Mouse (Mus musculus) stomach, embryonic 14.5 days (tissue): ENCODE measurements around the gene Rbpj. TPM values are rescaled to one million over a fixed set of nuclear protein-coding genes. Genes with fewer than 3 reads are reported as not detected.

ENCODE experiments used
- ATAC-seq: fragments of 200-750 bp; cut with Nextera tagmentation; 2 replicates; pipeline ENCODE4 v1.8.0; 2017; ENCODE audit warnings: low read depth, moderate TSS enrichment; ENCODE audit not compliant: insufficient number of reproducible peaks, insufficient read depth, low FRiP score
- H3K27ac ChIP-seq: fragments of 300-500 bp; sonication (generic); 2 replicates; pipeline ENCODE4 v1.5.1; 2014; ENCODE audit warnings: mild to moderate bottlenecking, low read length, moderate library complexity, mixed read lengths
- H3K27me3 ChIP-seq: fragments of 300-500 bp; sonication (generic); 2 replicates; pipeline ENCODE4 v1.6.1; 2014; ENCODE audit warnings: low read length, control low read depth, mixed read lengths; ENCODE audit not compliant: control insufficient read depth, insufficient read depth
- H3K36me3 ChIP-seq: fragments of 300-500 bp; sonication (generic); 2 replicates; pipeline ENCODE4 v1.6.1; 2014; ENCODE audit warnings: mild to moderate bottlenecking, control low read depth, low read length, moderate library complexity, mixed read lengths; ENCODE audit not compliant: control insufficient read depth, insufficient read depth
- H3K4me1 ChIP-seq: fragments of 300-500 bp; sonication (generic); 2 replicates; pipeline ENCODE4 v1.6.1; 2014; ENCODE audit warnings: low read length, control low read depth, mixed read lengths; ENCODE audit not compliant: control insufficient read depth, insufficient read depth
- H3K4me2 ChIP-seq: fragments of 300-500 bp; sonication (generic); replicated peaks from 2 replicates; pipeline ENCODE4 v1.6.1; 2014; ENCODE audit warnings: low read depth, low read length, control low read depth
- H3K4me3 ChIP-seq: fragments of 300-500 bp; sonication (generic); 2 replicates; pipeline ENCODE4 v1.5.1; 2014; ENCODE audit warnings: low read depth, low read length, control low read depth
- H3K9ac ChIP-seq: fragments of 300-500 bp; sonication (generic); replicated peaks from 2 replicates; pipeline ENCODE4 v1.6.1; 2014; ENCODE audit warnings: low read depth, mild to moderate bottlenecking, control low read depth, low read length, moderate library complexity, mixed read lengths
- H3K9me3 ChIP-seq: fragments of 300-500 bp; sonication (generic); 2 replicates; pipeline ENCODE4 v1.6.1; 2016; ENCODE audit warnings: low read depth, low read length, control low read depth; ENCODE audit not compliant: control insufficient read depth
- WGBS: fragments of 180-500 bp; shearing (Covaris S2); extraction: QIAGEN DNeasy Blood & Tissue Kit; methylation state at CpG from one replicate; pipeline ENCODE4 v1.1.7; 2014; 5-methylcytosine and 5-hydroxymethylcytosine counted together
- polyA plus RNA-seq: library from polyadenylated mRNA; unstranded; fragments of >200 nt; fragmentation: Nextera tagmentation; extraction: Ambion mirVana; gene quantifications from 2 replicates; pipeline ENCODE4 v1.2.1, GENCODE M21; 2014

The Rbpj gene
- polyA plus RNA-seq, 1 experiment from 2014 or later: 42.4 TPM

DNA sequence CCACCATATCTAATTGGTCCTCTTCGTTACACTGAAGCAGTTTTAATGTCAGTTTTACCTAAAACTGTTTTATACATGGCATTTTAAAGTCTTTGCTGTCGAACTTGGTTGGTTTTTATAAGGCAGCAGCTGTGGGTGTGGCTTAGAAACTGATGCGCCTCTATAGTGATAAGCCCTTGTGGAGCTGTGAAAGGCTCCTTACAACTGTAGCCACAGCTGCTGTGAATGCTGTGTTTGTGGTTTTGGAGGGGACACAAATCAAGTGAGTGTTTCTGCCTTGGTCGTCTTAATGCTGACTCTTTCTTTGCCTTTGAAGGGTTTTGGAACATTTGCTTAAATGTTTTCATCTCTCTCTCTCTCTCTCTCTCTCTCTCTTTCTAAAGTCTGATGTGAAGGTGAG is 139.5 kb downstream of the Rbpj start:
- no peaks in the 10 kb centered on the region for H3K27me3 ChIP-seq
- 77% methylated on average over 4 of the region's 4 CpGs for WGBS
- H3K4me3 ChIP-seq: no peak overlapping the region
- no peak overlapping the region for H3K27ac ChIP-seq
- no peak overlapping the region for H3K4me2 ChIP-seq
- ATAC-seq: no peak
- H3K4me1 ChIP-seq: 0 out of 2 replicates have a peak, but pooled peaks cover 5% of the 10 kb centered on the region
- no peaks in the 10 kb centered on the region for H3K36me3 ChIP-seq
- H3K9me3 ChIP-seq: no peaks in the 10 kb centered on the region
- no peak overlapping the region for H3K9ac ChIP-seq

DNA sequence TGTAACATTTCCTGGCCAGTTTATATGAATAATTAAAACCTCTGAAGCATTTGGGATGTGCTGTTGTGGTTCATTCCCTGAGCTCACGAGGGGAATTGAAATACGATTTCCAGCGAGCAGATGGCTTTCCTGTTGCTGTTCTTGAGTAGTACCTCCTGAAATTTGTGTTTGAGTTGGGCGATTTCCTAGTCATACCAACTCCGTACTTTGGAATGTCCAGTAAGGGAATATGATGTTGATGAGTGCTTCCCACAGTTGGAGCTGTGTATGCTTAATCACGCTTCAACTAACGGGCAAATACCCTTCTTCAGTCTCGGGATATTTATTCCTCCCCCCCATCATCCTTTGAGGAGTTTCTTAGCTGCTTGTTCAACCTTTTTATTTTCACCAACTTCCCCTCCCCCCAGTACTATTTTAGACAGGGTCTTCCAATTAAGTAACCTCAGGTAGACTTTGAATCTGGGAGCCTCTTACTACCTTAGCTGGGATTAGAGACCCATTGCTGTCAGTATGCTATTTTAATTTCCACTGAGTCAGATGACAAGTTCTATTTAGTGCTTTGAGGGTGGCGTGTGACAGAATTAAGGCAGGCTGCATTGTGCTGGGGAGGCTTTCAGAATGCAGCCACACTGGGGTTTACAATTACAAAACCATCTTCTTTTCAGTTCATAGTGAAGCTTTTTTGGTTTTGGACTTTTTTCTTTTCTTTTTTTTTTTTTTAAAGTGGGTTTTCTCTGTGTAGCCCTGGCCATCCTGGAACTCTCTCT is 141.5 kb downstream of the Rbpj start:
- Histone ChIP-seq H3K9me3 (no peaks in the 10 kb centered on the region), H3K4me1 (no peaks in the 10 kb centered on the region), H3K27me3 (no peaks in the 10 kb centered on the region), H3K9ac (no peak overlapping the region), H3K27ac (no peak overlapping the region), H3K36me3 (no peaks in the 10 kb centered on the region), H3K4me2 (no peak overlapping the region), H3K4me3 (no peak overlapping the region)
- ATAC-seq: no peak
- whole genome bisulfite sequencing: 83% methylated on average over 9 of the region's 9 CpGs

DNA sequence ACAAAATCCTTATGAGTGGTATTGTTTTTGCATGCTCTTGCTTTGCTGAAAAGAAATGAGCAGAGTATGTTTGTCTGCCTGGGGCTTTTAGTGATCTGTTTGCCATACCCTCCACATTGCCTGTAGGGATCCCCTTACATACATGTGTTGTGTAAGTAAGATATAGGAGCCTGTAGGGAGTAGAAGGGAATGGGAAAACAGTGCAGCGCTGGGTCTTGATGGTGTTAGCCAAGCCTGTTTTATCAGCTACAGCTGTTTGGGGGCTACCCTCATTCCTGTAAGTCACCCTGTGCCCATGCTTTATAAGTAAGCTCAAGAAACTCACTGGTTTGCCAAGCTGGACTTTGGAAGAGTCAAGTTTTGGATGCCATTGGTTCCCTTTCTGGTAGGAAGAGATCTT is 152.9 kb downstream of the Rbpj start:
- Histone ChIP-seq H3K27ac (no peak overlapping the region), H3K9me3 (no peaks in the 10 kb centered on the region), H3K27me3 (no peaks in the 10 kb centered on the region), H3K4me2 (no peak overlapping the region), H3K4me3 (no peak overlapping the region), H3K4me1 (0 out of 2 replicates have a peak, but pooled peaks cover 5% of the 10 kb centered on the region), H3K36me3 (no peaks in the 10 kb centered on the region), H3K9ac (no peak overlapping the region)
- no peak for ATAC-seq
- WGBS: 91% methylated on average over 1 of the region's 1 CpGs

DNA sequence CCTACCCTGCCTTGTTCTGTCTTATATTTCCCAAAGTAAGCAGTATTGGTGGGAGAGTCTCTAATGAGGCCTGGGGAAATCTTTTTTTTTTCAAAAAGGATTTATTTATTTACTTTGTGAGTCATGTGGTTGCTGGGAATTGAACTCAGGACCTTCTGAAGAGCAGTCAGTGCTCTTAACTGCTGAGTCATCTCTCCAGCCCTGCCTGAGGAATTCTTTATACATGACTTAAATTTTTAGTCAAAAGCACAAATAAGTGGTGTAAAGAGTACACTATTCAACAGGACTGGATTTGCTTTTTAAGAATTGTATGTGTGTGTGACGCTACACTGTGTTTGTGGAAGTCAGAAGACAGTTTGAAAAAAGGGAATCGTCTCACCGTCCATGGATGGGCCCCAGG is 166.1 kb downstream of the Rbpj start:
- H3K9me3 ChIP-seq: no peaks in the 10 kb centered on the region

DNA sequence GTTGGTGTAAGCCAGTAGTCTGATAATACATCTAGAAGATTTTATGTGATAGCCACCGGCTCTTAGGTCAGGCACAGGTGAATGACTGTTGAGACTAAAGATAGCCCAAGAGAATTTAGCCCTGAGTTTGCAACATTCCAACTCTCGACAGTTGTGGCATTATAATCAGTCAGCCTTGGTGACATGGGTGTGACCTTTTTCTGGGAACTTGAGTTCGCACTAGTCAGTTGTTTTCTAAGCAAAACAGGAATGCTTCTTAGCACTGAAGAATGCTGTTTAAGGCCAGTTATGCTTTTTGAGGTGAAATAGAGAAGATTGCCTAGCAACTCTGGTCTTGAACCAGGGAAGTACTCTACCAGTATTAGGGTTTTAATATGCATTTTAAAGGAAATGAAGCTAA is 170.8 kb downstream of the Rbpj start:
- Histone ChIP-seq H3K4me2 (no peak overlapping the region), H3K9me3 (no peaks in the 10 kb centered on the region), H3K27ac (no peak overlapping the region), H3K36me3 (no peaks in the 10 kb centered on the region), H3K9ac (no peak overlapping the region), H3K4me1 (no peaks in the 10 kb centered on the region), H3K4me3 (no peak overlapping the region), H3K27me3 (no peaks in the 10 kb centered on the region)
- no peak for ATAC-seq
- WGBS: 68% methylated on average over 3 of the region's 3 CpGs

More for the DNA sequence above, 166.1 kb downstream of the Rbpj start:
- no peaks in the 10 kb centered on the region for H3K36me3 ChIP-seq
- no peaks in the 10 kb centered on the region for H3K27me3 ChIP-seq
- no peak overlapping the region for H3K27ac ChIP-seq
- no peak overlapping the region for H3K4me2 ChIP-seq
- H3K9ac ChIP-seq: no peak overlapping the region
- no peak for ATAC-seq
- H3K4me1 ChIP-seq: no peaks in the 10 kb centered on the region
- no peak overlapping the region for H3K4me3 ChIP-seq
- 73% methylated on average over 3 of the region's 3 CpGs for WGBS

DNA sequence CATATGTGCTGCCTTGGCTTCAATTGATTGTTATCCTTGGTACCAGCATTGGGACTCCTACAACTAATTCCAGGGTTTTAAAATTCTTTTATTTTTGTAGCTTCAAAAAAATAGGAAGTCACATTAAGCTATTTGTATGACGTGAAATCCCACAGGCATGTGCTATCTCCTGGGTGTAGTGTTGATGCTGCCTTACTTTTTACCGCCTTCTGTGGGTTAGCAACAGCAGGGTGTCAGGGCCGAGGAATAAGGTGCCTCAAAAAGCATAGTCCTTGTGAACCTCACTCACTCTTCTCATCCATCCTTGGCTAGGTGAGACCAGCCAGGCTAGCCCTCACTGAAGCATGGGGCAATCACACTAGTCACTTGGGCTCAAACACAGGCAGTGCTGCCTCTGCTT is 171.3 kb downstream of the Rbpj start:
- Histone ChIP-seq H3K27me3 (no peaks in the 10 kb centered on the region), H3K9ac (no peak overlapping the region), H3K4me1 (no peaks in the 10 kb centered on the region), H3K36me3 (peaks cover under 1% of the 10 kb centered on the region; the same call in 1 of the 2 replicates), H3K27ac (no peak overlapping the region), H3K4me2 (no peak overlapping the region), H3K9me3 (no peaks in the 10 kb centered on the region), H3K4me3 (no peak overlapping the region)
- no peak for ATAC-seq
- 82% methylated on average over 3 of the region's 3 CpGs for WGBS

DNA sequence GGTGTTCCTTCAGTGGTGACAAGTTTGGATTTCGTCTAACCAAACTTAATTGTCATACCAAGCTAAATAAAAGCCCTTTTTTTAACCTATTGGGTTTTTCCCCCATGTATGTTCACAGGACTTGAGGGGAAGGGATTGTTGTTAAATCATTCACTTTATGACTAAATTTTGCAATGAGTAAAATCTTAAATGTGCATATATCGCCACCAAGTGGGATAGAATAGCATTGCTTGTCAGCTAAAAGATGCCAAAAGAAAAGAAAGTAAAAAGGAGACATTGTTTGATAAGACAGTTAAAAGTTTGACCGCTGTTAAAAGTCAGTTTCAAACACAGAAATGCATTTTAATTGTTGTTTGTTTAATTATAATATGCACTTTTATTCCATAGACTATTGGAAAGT is 172.7 kb downstream of the Rbpj start:
- 77% methylated on average over 3 of the region's 3 CpGs for WGBS
- Histone ChIP-seq H3K36me3 (peaks cover 10% of the 10 kb centered on the region; the same call in 1 of the 2 replicates), H3K9me3 (no peaks in the 10 kb centered on the region), H3K4me3 (no peak overlapping the region), H3K9ac (no peak overlapping the region), H3K27me3 (no peaks in the 10 kb centered on the region), H3K4me1 (no peaks in the 10 kb centered on the region), H3K4me2 (no peak overlapping the region), H3K27ac (no peak overlapping the region)
- no peak for ATAC-seq

DNA sequence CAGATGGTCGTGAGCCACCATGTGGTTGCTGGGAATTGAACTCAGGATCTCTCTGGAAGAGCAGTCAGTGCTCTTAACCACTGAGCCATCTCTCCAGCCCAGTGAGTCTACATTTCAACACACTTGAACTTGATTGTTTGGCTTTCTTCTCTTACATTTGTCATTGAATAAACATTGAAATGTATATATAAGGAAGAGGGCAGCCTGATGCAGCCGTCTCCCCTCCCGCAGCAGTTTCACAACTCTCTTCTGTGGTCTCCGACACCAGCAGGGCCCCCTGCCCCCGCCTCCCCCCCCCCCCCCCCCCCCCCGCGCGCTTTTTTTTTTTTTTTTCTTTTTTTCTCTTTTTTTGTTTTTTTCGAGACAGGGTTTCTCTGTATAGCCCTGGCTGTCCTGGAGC is 180.7 kb downstream of the Rbpj start:
- H3K9me3 ChIP-seq: no peaks in the 10 kb centered on the region
- H3K36me3 ChIP-seq: peaks cover 29% of the 10 kb centered on the region; the same call in 1 of the 2 replicates
- H3K4me3 ChIP-seq: no peak overlapping the region
- H3K27me3 ChIP-seq: no peaks in the 10 kb centered on the region
- 49% methylated on average over 3 of the region's 9 CpGs for WGBS
- no peak overlapping the region for H3K27ac ChIP-seq
- no peak overlapping the region for H3K4me2 ChIP-seq
- no peaks in the 10 kb centered on the region for H3K4me1 ChIP-seq
- ATAC-seq: no peak
- no peak overlapping the region for H3K9ac ChIP-seq

DNA sequence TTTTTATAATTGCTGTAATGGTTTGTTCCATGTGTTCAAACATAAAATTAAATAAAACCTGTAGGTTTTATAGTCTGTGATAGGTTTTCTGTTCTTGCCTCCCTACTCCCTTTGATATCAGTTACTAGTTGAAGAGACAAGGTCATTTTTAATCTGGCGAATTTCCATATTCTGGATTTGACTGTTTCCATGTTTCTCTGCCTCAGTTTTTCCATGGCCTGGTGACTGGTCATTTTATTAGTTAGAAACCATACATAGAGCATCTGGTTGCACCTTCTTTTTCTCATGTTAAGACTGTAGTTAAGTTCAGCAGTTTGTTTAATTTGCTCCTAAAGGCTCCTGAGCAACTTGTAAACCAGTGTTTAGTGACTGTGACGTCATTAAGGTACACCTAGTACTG is 181.4 kb downstream of the Rbpj start:
- Histone ChIP-seq H3K4me3 (no peak overlapping the region), H3K4me1 (no peaks in the 10 kb centered on the region), H3K27me3 (no peaks in the 10 kb centered on the region), H3K27ac (no peak overlapping the region), H3K9ac (no peak overlapping the region), H3K4me2 (no peak overlapping the region), H3K9me3 (no peaks in the 10 kb centered on the region), H3K36me3 (peaks cover 33% of the 10 kb centered on the region; the same call in 1 of the 2 replicates)
- 81% methylated on average over 2 of the region's 2 CpGs for WGBS
- ATAC-seq: no peak
